Comparison of ENCODE assay signal across 9 mouse cellular contexts in the genomic region with DNA sequence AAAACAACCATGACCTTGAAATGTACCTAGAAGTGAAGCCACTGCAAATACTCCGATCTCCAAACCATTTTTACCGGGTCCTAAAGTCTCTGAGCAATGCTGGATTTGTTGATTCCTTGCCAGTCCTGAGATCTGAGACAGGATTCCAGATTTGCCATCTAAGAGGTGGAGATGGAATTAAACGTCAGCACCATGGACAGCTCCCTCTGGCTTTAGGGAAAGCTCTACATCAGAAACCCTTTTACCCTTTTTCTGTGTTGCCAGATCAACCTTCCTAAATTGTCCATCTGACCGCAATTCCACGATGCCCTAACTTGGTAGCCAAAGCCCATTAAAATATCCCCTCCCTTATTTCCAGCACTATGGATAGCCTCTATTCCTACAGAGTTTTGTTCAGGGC. TPM values are rescaled to one million over a fixed set of nuclear protein-coding genes. Genes with fewer than 3 reads are reported as not detected.
DNase-seq lines count a peak whose midpoint lies in the region; ATAC-seq lines count a peak whose summit lies in the region.
"Had no signal": no experiment of that assay in that cellular context is flagged by ENCODE, and none has a peak within 500 bp of the region (broad histone marks: within the 10 kb centered on the region; RNA-seq: fewer than 3 reads in every experiment).

No protein-coding gene starts in this region.

- WGBS in midbrain, embryonic 10.5 days, result 18% methylated on average over 5 of the region's 5 CpGs
- 20% methylated on average over 5 of the region's 5 CpGs for WGBS in midbrain, embryonic 15.5 days
- WGBS in embryonic facial prominence, embryonic 14.5 days, result 10% methylated on average over 5 of the region's 5 CpGs

- H3K9ac ChIP-seq in midbrain, embryonic 15.5 days, result no peak overlapping the region
- H3K9ac ChIP-seq in embryonic facial prominence, embryonic 14.5 days (ENCODE audit: low read depth, low read length), result no peak overlapping the region

- no peaks in the 10 kb centered on the region for H3K4me1 ChIP-seq in midbrain, embryonic 10.5 days
- no peaks in the 10 kb centered on the region for H3K4me1 ChIP-seq in midbrain, embryonic 15.5 days
- no peaks in the 10 kb centered on the region for H3K4me1 ChIP-seq in embryonic facial prominence, embryonic 14.5 days (ENCODE audit: control insufficient read depth, insufficient read depth, low read length)

- peaks cover 7% of the 10 kb centered on the region; the same call in 1 of the 2 replicates for H3K27me3 ChIP-seq in midbrain, embryonic 10.5 days (ENCODE audit: low read depth, poor library complexity, severe bottlenecking)
- peaks cover 7% of the 10 kb centered on the region for H3K27me3 ChIP-seq in midbrain, embryonic 15.5 days (replicated peaks)
- H3K27me3 ChIP-seq in embryonic facial prominence, embryonic 14.5 days (replicated peaks; ENCODE audit: control insufficient read depth, insufficient read depth, low read length), result no peaks in the 10 kb centered on the region

- no peak overlapping the region for H3K4me3 ChIP-seq in midbrain, embryonic 10.5 days
- no peak overlapping the region for H3K4me3 ChIP-seq in midbrain, embryonic 15.5 days
- no peak overlapping the region for H3K4me3 ChIP-seq in embryonic facial prominence, embryonic 14.5 days (ENCODE audit: low read depth, low read length)

- H3K36me3 ChIP-seq in midbrain, embryonic 10.5 days, result no peaks in the 10 kb centered on the region
- H3K36me3 ChIP-seq in midbrain, embryonic 15.5 days (replicated peaks), result no peaks in the 10 kb centered on the region
- H3K36me3 ChIP-seq in embryonic facial prominence, embryonic 14.5 days (ENCODE audit: control insufficient read depth, insufficient read depth, low read length), result no peaks in the 10 kb centered on the region

- DNase-seq in CD4-positive, CD25-positive, alpha-beta regulatory T cell, adult 2 months (ENCODE audit: low read depth, low spot score), result peak; percentile 60
- DNase-seq in midbrain, embryonic 10.5 days (ENCODE audit: low spot score), result peak; percentile 55
- DNase-seq in embryonic facial prominence, embryonic 14.5 days (ENCODE audit: low spot score), result peak; percentile 85
- no peak for DNase-seq in layer of hippocampus, adult 11-12 months (ENCODE audit: low spot score)
- DNase-seq in layer of hippocampus, postnatal 36 days, result no peak

- no peak for ATAC-seq in CD4-positive, CD25-positive, alpha-beta regulatory T cell, adult 4 months
- no peak for ATAC-seq in midbrain, embryonic 15.5 days (replicated peaks)
- ATAC-seq in embryonic facial prominence, embryonic 14.5 days (ENCODE audit: low read depth), result no peak
- ATAC-seq in megakaryocyte-erythroid progenitor cell, adult 5-6 weeks (replicated peaks; ENCODE audit: low FRiP score, low TSS enrichment, poor library complexity, severe bottlenecking), result peak; percentile 65

- H3K4me2 ChIP-seq in midbrain, embryonic 15.5 days, result no peak overlapping the region
- H3K4me2 ChIP-seq in embryonic facial prominence, embryonic 14.5 days (ENCODE audit: low read depth, low read length), result no peak overlapping the region

- no peak overlapping the region for H3K27ac ChIP-seq in midbrain, embryonic 10.5 days (replicated peaks)
- no peak overlapping the region for H3K27ac ChIP-seq in midbrain, embryonic 15.5 days
- no peak overlapping the region for H3K27ac ChIP-seq in embryonic facial prominence, embryonic 14.5 days (replicated peaks; ENCODE audit: low read depth, low read length)
- H3K27ac ChIP-seq: macrophage had no signal

- no peaks in the 10 kb centered on the region for H3K9me3 ChIP-seq in midbrain, embryonic 10.5 days (replicated peaks)
- H3K9me3 ChIP-seq in midbrain, embryonic 15.5 days, result no peaks in the 10 kb centered on the region
- no peaks in the 10 kb centered on the region for H3K9me3 ChIP-seq in embryonic facial prominence, embryonic 14.5 days (ENCODE audit: control insufficient read depth, low read length)

RNA-seq across cellular contexts. Expression of a gene that starts 8.8 kb away (rescaled TPM):
- 10 to 100 TPM; 42.7 to 43.1 TPM for polyA plus RNA-seq in CD4-positive, CD25-positive, alpha-beta regulatory T cell, adult 4 months (2017; shearing (Covaris generic))
- polyA plus RNA-seq in midbrain, embryonic 10.5 days (2016; fragmentation: Nextera tagmentation; extraction: Ambion mirVana), result 34.4 and 34.8 TPM in 2 replicates
- 16.3 and 17.5 TPM in 2 replicates for polyA plus RNA-seq in midbrain, embryonic 15.5 days (2015; fragmentation: Nextera tagmentation; extraction: Ambion mirVana)
- polyA plus RNA-seq in embryonic facial prominence, embryonic 14.5 days (2014; fragmentation: Nextera tagmentation; extraction: Ambion mirVana), result 42.3 and 43.9 TPM in 2 replicates
- total RNA-seq in megakaryocyte-erythroid progenitor cell, adult 5-6 weeks (2014; fragmentation: Nextera tagmentation), result 39.7 and 45.7 TPM in 2 replicates
- total RNA-seq in megakaryocyte-erythroid progenitor cell, adult 5-6 weeks (2017), result 34.2 and 41.0 TPM in 2 replicates
- 10 to 100 TPM; 46.9 to 53.8 TPM for total RNA-seq in layer of hippocampus, postnatal 36 days (2021)

RNA-seq across cellular contexts. Expression of a gene that starts 52.1 kb away (rescaled TPM):
- 1 to 10 TPM in 1 of 2 experiments, under 1 TPM in 1; 0.42 to 2.6 TPM for polyA plus RNA-seq in CD4-positive, CD25-positive, alpha-beta regulatory T cell, adult 4 months (2017; shearing (Covaris generic))
- 0.17 and 0.25 TPM in 2 replicates for polyA plus RNA-seq in midbrain, embryonic 10.5 days (2016; fragmentation: Nextera tagmentation; extraction: Ambion mirVana)
- 0.58 and 0.66 TPM in 2 replicates for polyA plus RNA-seq in midbrain, embryonic 15.5 days (2015; fragmentation: Nextera tagmentation; extraction: Ambion mirVana)
- 0.26 TPM in 1 of 2 replicates, not detected in the other for polyA plus RNA-seq in embryonic facial prominence, embryonic 14.5 days (2014; fragmentation: Nextera tagmentation; extraction: Ambion mirVana)
- total RNA-seq in megakaryocyte-erythroid progenitor cell, adult 5-6 weeks (2014; fragmentation: Nextera tagmentation), result not detected in 2 replicates
- not detected in 2 replicates for total RNA-seq in megakaryocyte-erythroid progenitor cell, adult 5-6 weeks (2017)
- total RNA-seq in layer of hippocampus, postnatal 36 days (2021), result not detected
- polyA plus RNA-seq: macrophage had no signal

RNA-seq across cellular contexts. Expression of a gene that starts 55.9 kb away (rescaled TPM):
- 10 to 100 TPM; 16.6 to 19.2 TPM for polyA plus RNA-seq in CD4-positive, CD25-positive, alpha-beta regulatory T cell, adult 4 months (2017; shearing (Covaris generic))
- 50.0 and 53.8 TPM in 2 replicates for polyA plus RNA-seq in midbrain, embryonic 10.5 days (2016; fragmentation: Nextera tagmentation; extraction: Ambion mirVana)
- polyA plus RNA-seq in midbrain, embryonic 15.5 days (2015; fragmentation: Nextera tagmentation; extraction: Ambion mirVana), result 35.2 and 42.8 TPM in 2 replicates
- 54.4 and 58.7 TPM in 2 replicates for polyA plus RNA-seq in embryonic facial prominence, embryonic 14.5 days (2014; fragmentation: Nextera tagmentation; extraction: Ambion mirVana)
- total RNA-seq in megakaryocyte-erythroid progenitor cell, adult 5-6 weeks (2014; fragmentation: Nextera tagmentation), result 13.2 and 17.2 TPM in 2 replicates
- total RNA-seq in megakaryocyte-erythroid progenitor cell, adult 5-6 weeks (2017), result 16.5 and 17.8 TPM in 2 replicates
- 10 to 100 TPM; 49.6 to 60.5 TPM for total RNA-seq in layer of hippocampus, postnatal 36 days (2021)

Comparison
In these comparisons a context has a peak if more than half of its experiments do, and no peak if none do; other contexts are left out.
1. DNase-seq: peak in CD4-positive, CD25-positive, alpha-beta regulatory T cell, adult 2 months (single experiment), midbrain, embryonic 10.5 days (single experiment) and embryonic facial prominence, embryonic 14.5 days (single experiment); none in layer of hippocampus, adult 11-12 months (single experiment) and layer of hippocampus, postnatal 36 days (0 of 2).